Mouse (Mus musculus) G1E (cell line): ENCODE data around the gene Numa1.

Experiments
- CTCF ChIP-seq: IDR thresholded peaks from 2 replicates; pipeline ENCODE4 v1.5.1; 2012; ENCODE audit warnings: low read depth, low read length, inconsistent platforms, mixed read lengths
- GATA2 ChIP-seq: IDR thresholded peaks from 2 replicates; pipeline ENCODE4 v1.6.1; 2012; ENCODE audit warnings: low read depth, low read length, inconsistent platforms, borderline replicate concordance
- POLR2AphosphoS5 ChIP-seq: IDR thresholded peaks from 2 replicates; pipeline ENCODE4 v1.6.1; 2012; ENCODE audit warnings: low read depth, low read length, inconsistent platforms; ENCODE audit not compliant: insufficient replicate concordance
- TAL1 ChIP-seq: conservative IDR thresholded peaks from 2 replicates; pipeline ENCODE4 v1.6.1; 2012; ENCODE audit warnings: low read depth, low read length, inconsistent platforms, mixed read lengths

DNA sequence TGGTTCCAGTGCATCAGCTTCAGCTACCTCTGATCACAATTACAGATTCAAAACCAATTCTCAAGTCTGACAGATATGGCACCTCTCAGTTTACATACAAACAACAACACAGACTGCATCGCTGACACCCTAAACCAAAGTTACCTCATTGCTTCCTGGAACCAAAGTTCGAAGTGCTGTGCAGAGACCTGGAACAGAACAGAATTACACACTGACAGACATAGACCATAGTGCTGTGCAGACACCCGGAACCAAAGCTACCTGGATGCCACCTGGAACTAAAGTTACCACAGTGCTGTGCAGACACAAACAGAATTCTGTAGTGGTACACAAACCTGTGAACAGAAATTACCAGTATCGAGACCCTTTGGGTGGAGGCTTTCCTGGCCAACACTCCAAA, 5.8 kb downstream of the Numa1 start:
- TF ChIP-seq TAL1: no peak
- TF ChIP-seq CTCF: no peak
- no peak for TF ChIP-seq GATA2
- no peak for TF ChIP-seq POLR2AphosphoS5
